Mouse (Mus musculus): Measurements from ENCODE around the gene Actr3. TPM values are rescaled to one million over a fixed set of nuclear protein-coding genes. Genes with fewer than 3 reads are reported as not detected.

Actr3 gene
- 18.7 and 19.3 TPM in 2 replicates for polyA plus RNA-seq (2012; rRNA removed)

DNA sequence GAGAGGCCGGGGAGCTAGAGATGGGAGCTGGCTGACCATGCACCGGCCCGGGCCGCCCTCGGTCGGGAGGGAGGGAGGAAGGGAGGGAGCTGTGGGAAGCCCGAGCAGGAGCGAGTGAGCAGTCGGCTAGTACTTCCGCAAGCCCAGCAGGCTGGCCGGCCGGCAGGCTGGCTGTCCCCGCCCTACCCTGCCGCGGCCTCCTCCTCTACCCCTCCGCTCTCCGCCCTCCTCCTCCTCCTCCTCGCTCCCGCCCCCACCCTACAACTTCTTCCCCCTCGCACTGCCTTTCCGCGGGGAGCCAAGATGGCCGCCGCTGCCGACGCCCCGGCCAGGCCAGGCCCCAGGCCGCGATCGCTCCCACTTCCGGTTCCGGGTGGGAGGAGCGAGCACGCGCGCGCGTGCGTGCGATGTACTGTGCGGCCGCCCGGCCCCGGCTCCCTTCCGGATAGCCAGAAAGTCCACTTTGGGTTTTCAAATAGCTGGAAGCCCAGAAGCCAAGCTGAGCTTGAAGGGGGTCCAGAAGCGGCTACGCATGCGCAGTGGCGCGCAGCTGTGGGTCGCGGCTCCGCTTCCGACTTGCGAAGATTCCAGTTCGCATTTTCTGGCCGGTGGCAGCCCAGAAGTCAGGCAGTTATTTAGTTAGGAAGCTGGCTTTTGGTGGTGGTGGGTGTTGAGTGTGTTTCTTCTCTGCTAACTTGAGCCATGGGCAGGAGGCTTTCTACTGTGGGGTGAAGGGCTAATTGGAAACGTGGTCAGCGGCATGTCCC, at the start of gene Actr3:
Actr3 (minus strand) TSS at position 359 of the 767 bp plus-strand sequence.

Other genes starting within 250 kb of the Actr3 start
- gene Slc35f5, start 124.9 kb upstream of the Actr3 start, polyA plus RNA-seq (2012; rRNA removed) = 12.3 and 14.0 TPM in 2 replicates
- 9.7 and 9.9 TPM in 2 replicates for gene Gpr39, start 241.3 kb upstream of the Actr3 start, polyA plus RNA-seq (2012; rRNA removed)